Mouse (Mus musculus) CH12.LX (cell line): ENCODE measurements around the gene Cuedc2. TPM values are rescaled to one million over a fixed set of nuclear protein-coding genes. Genes with fewer than 3 reads are reported as not detected.

ENCODE experiments used
- DNase-seq: peaks from one replicate; pipeline ENCODE4 v3.0.0-alpha.2; 2013; ENCODE audit errors: extremely low read depth
- H3K27ac ChIP-seq: 2 replicates; pipeline ENCODE4 v1.5.1; 2012; ENCODE audit warnings: low read depth, mild to moderate bottlenecking, control low read depth, moderate library complexity; ENCODE audit not compliant: insufficient read depth
- H3K27me3 ChIP-seq: replicated peaks from 2 replicates; pipeline ENCODE3; 2012; ENCODE audit warnings: inconsistent platforms
- H3K36me3 ChIP-seq, 2 experiments: replicated peaks in 1 of 2; 2 replicates each; pipeline versions ENCODE3 to v1.6.1; 2012; ENCODE audit warnings: inconsistent platforms in 1 of 2, low read length in 1 of 2, mild to moderate bottlenecking in 1 of 2, mixed read lengths in 1 of 2, moderate library complexity in 1 of 2; ENCODE audit not compliant: control insufficient read depth in 1 of 2, insufficient read depth in 1 of 2
- H3K4me1 ChIP-seq, 2 experiments: 2 replicates each; pipeline ENCODE4 v1.6.1; 2012; ENCODE audit warnings: inconsistent platforms in 1 of 2, moderate library complexity in 1 of 2; ENCODE audit not compliant: insufficient read depth in 2 of 2, control insufficient read depth in 1 of 2
- H3K4me2 ChIP-seq: 2 replicates; pipeline ENCODE4 v1.6.1; 2012; ENCODE audit warnings: low read depth, mild to moderate bottlenecking, control low read depth; ENCODE audit not compliant: poor library complexity, insufficient read depth, severe bottlenecking
- H3K4me3 ChIP-seq, 3 experiments: fragments of 150-350 bp in 1 of 3; sonication (generic) in 1 of 3; replicated peaks in 1 of 3; 2 replicates each; pipeline versions ENCODE3 to v1.5.1; 2011 to 2012; ENCODE audit warnings: low read depth in 2 of 3, low read length in 2 of 3, mild to moderate bottlenecking in 2 of 3, moderate library complexity in 2 of 3, control low read depth in 1 of 3, improper control_type of control experiment in 1 of 3, inconsistent platforms in 1 of 3, mixed read lengths in 1 of 3; ENCODE audit not compliant: poor library complexity in 1 of 3
- H3K79me2 ChIP-seq: replicated peaks from 2 replicates; pipeline ENCODE4 v1.6.1; 2012; ENCODE audit warnings: mild to moderate bottlenecking, moderate library complexity; ENCODE audit not compliant: control insufficient read depth, poor library complexity, insufficient read depth, severe bottlenecking; ENCODE audit errors: extremely low read depth
- H3K9ac ChIP-seq: 2 replicates; pipeline ENCODE4 v1.6.1; 2012; ENCODE audit warnings: low read depth, mild to moderate bottlenecking, control low read depth, moderate library complexity; ENCODE audit not compliant: insufficient read depth
- H3K9me3 ChIP-seq: replicated peaks from 2 replicates; pipeline ENCODE3; 2012; ENCODE audit warnings: low read length, inconsistent platforms, mixed read lengths
- E2F4 ChIP-seq: IDR thresholded peaks from 2 replicates; pipeline ENCODE4 v1.6.1; 2011; ENCODE audit warnings: low read depth, low read length, improper control_type of control experiment; ENCODE audit not compliant: insufficient replicate concordance
- HCFC1 ChIP-seq: IDR thresholded peaks from 2 replicates; pipeline ENCODE4 v1.6.1; 2012; ENCODE audit warnings: low read depth, mild to moderate bottlenecking, inconsistent platforms, low read length, improper control_type of control experiment
- JUN ChIP-seq: IDR thresholded peaks from 2 replicates; pipeline ENCODE4 v1.6.1; 2011; ENCODE audit warnings: low read depth, mild to moderate bottlenecking, low read length, improper control_type of control experiment, moderate library complexity; ENCODE audit not compliant: insufficient read depth
- KAT2A ChIP-seq: IDR thresholded peaks from 2 replicates; pipeline ENCODE4 v1.6.1; 2012; ENCODE audit warnings: low read length, improper control_type of control experiment, inconsistent platforms; ENCODE audit not compliant: insufficient replicate concordance
- MAZ ChIP-seq: IDR thresholded peaks from 2 replicates; pipeline ENCODE4 v1.6.1; 2012; ENCODE audit warnings: low read depth, mild to moderate bottlenecking, inconsistent platforms, low read length, improper control_type of control experiment, moderate library complexity
- MXI1 ChIP-seq: IDR thresholded peaks from 2 replicates; pipeline ENCODE4 v1.6.1; 2011; ENCODE audit warnings: mild to moderate bottlenecking, low read depth, low read length, improper control_type of control experiment
- MYC ChIP-seq: IDR thresholded peaks from 2 replicates; pipeline ENCODE4 v1.6.1; 2011; ENCODE audit warnings: low read depth, mild to moderate bottlenecking, improper control_type of control experiment, low read length
- NELFE ChIP-seq: IDR thresholded peaks from 2 replicates; pipeline ENCODE4 v1.6.1; 2011; ENCODE audit warnings: low read depth, low read length, improper control_type of control experiment
- NRF1 ChIP-seq: IDR thresholded peaks from 2 replicates; pipeline ENCODE4 v1.6.1; 2014; ENCODE audit warnings: low read depth, mild to moderate bottlenecking, inconsistent platforms, low read length, improper control_type of control experiment, moderate library complexity
- POLR2A ChIP-seq: IDR thresholded peaks from 2 replicates; pipeline ENCODE4 v1.6.1; 2011; ENCODE audit warnings: low read depth, mild to moderate bottlenecking, improper control_type of control experiment, low read length
- POLR2AphosphoS2 ChIP-seq: IDR thresholded peaks from 2 replicates; pipeline ENCODE4 v1.6.1; 2011; ENCODE audit warnings: low read depth, low read length, improper control_type of control experiment
- RAD21 ChIP-seq: IDR thresholded peaks from 2 replicates; pipeline ENCODE4 v1.6.1; 2011; ENCODE audit warnings: low read depth, mild to moderate bottlenecking, low read length, improper control_type of control experiment, moderate library complexity
- SIN3A ChIP-seq: IDR thresholded peaks from 2 replicates; pipeline ENCODE4 v1.6.1; 2012; ENCODE audit warnings: low read length, improper control_type of control experiment, inconsistent platforms
- ZKSCAN1 ChIP-seq: IDR thresholded peaks from 2 replicates; pipeline ENCODE4 v1.6.1; 2012; ENCODE audit warnings: low read depth, inconsistent platforms, low read length, improper control_type of control experiment, borderline replicate concordance
- dilution Hi-C: fragments of 300-500 bp; cut with MboI; formaldehyde crosslinking; loops from 2 replicates; pipeline ENCODE4 v1.14.3; 2020; ENCODE audit warnings: low sequenced_read_pairs; ENCODE audit not compliant: extremely low pct_unique_long_range_greater_than_20kb, extremely low pct_ligation_motif_present
- in situ Hi-C: fragments of 300-500 bp; cut with MboI; formaldehyde crosslinking; loops from 3 replicates; pipeline ENCODE4 v1.14.3; 2019; ENCODE audit warnings: low sequenced_read_pairs, low pct_ligation_motif_present, low pct_unique_long_range_greater_than_20kb, mixed read lengths
- polyA plus RNA-seq: library from polyadenylated mRNA; unstranded; fragments of >175 nt; gene quantifications from 2 replicates; pipeline ENCODE4 v1.2.1, GENCODE M21; 2012; ENCODE audit warnings: low read depth; ENCODE audit not compliant: insufficient read length
- total RNA-seq, 2 experiments: library from RNA; depleted of rRNA; stranded (reverse); fragments of 300-350 nt in 1 of 2; fragments of >200 nt in 1 of 2; gene quantifications; 2 replicates each; pipeline ENCODE4 v1.2.3; 2012 to 2014

The Cuedc2 gene
- total and polyA plus RNA-seq, 3 experiments: 94.4 to 117 (median 102) TPM

GRCm38 (mm10) chr19:46328081-46329030 lies 10.1 kb downstream of the Cuedc2 start, which contains the start of gene Fbxl15 (continued):
- no peak for TF ChIP-seq POLR2AphosphoS2
- TF ChIP-seq MYC: no peak
- TF ChIP-seq SIN3A: peak; percentile 97
- TF ChIP-seq NRF1: peak; percentile 93
- no peak for TF ChIP-seq JUN
- no peak for TF ChIP-seq ZKSCAN1
- no peak; the same call in 1 of the 2 replicates for TF ChIP-seq MXI1
- TF ChIP-seq HCFC1: peak; percentile 90
- no peak for TF ChIP-seq E2F4
- peak; percentile 78; the same call in 1 of the 2 replicates for TF ChIP-seq MAZ

GRCm38 (mm10) chr19:46327531-46328064 lies 10.9 kb downstream of the Cuedc2 start:
- peaks cover 21 to 32% of the 10 kb centered on the region in 2 experiments for H3K36me3 ChIP-seq
- no peaks in the 10 kb centered on the region for H3K79me2 ChIP-seq
- peak overlapping the region; percentile 67 to 86 (median 68) for H3K4me3 ChIP-seq
- no peak overlapping the region for H3K27ac ChIP-seq
- no peak for DNase-seq
- H3K9me3 ChIP-seq: no peaks in the 10 kb centered on the region
- dilution Hi-C loops (no loop called here), in situ Hi-C loops (no loop called here)
- TF ChIP-seq MXI1 (0 out of 2 replicates have a peak, but pooled peaks have one; percentile 4), MYC (no peak)
- H3K4me2 ChIP-seq: peak overlapping the region; percentile 79
- H3K4me1 ChIP-seq: peaks cover 9 to 42% of the 10 kb centered on the region in 2 experiments
- H3K9ac ChIP-seq: peak overlapping the region; percentile 92; the same call in 1 of the 2 replicates
- H3K27me3 ChIP-seq: peaks cover 43% of the 10 kb centered on the region

- TF ChIP-seq POLR2A (no peak), KAT2A (no peak), E2F4 (no peak), NELFE (no peak), NRF1 (peak; percentile 86), RAD21 (no peak)
- H3K4me2 ChIP-seq: peak within 1 kb of the TSS; percentile 79
- H3K9me3 ChIP-seq: no peaks in the 10 kb centered on the region
- H3K27ac ChIP-seq: peak within 1 kb of the TSS; percentile 88
- peaks cover 15 to 24% of the 10 kb centered on the region in 2 experiments for H3K36me3 ChIP-seq
- in situ Hi-C loops: no loop called here
- no peaks in the 10 kb centered on the region for H3K79me2 ChIP-seq
- peak within 1 kb of the TSS; percentile 92 for H3K9ac ChIP-seq
- H3K27me3 ChIP-seq: peaks cover 44% of the 10 kb centered on the region
- dilution Hi-C loops: no loop called here
- peak within 1 kb of the TSS; percentile 67 to 86 (median 68) for H3K4me3 ChIP-seq
- H3K4me1 ChIP-seq: peaks cover 9 to 47% of the 10 kb centered on the region in 2 experiments
- no peak for DNase-seq
Measured at GRCm38 (mm10) chr19:46326756-46327305, 11.7 kb downstream of the Cuedc2 start, which contains the start of gene Psd. Psd (minus strand) TSS chr19:46327156.
